Mouse (Mus musculus) MEL (cell line): ENCODE data around the gene Colca2. TPM values are rescaled to one million over a fixed set of nuclear protein-coding genes. Genes with fewer than 3 reads are reported as not detected.

ENCODE experiments used
- DNase-seq: peaks from one replicate; pipeline ENCODE4 v3.0.0; 2011; ENCODE audit warnings: low read depth, low spot score
- H3K27ac ChIP-seq: 2 replicates; pipeline ENCODE4 v1.5.1; 2012; ENCODE audit warnings: low read depth, mild to moderate bottlenecking, control low read depth, low read length, moderate library complexity; ENCODE audit not compliant: control insufficient read depth
- H3K27me3 ChIP-seq, 2 experiments: fragments of 150-350 bp in 1 of 2; sonication (generic) in 1 of 2; 2 replicates each; pipeline ENCODE4 v1.6.1; 2012; ENCODE audit warnings: low read length in 2 of 2, mild to moderate bottlenecking in 2 of 2, improper control_type of control experiment in 1 of 2, moderate library complexity in 1 of 2; ENCODE audit not compliant: insufficient read depth in 2 of 2, control insufficient read depth in 1 of 2
- H3K36me3 ChIP-seq, 2 experiments: 2 replicates each; pipeline ENCODE4 v1.6.1; 2012 to 2014; ENCODE audit warnings: low read length in 2 of 2, improper control_type of control experiment in 1 of 2, inconsistent platforms in 1 of 2, mild to moderate bottlenecking in 1 of 2; ENCODE audit not compliant: insufficient read depth in 2 of 2, control insufficient read depth in 1 of 2
- H3K4me1 ChIP-seq, 2 experiments: fragments of 150-350 bp in 1 of 2; sonication (generic) in 1 of 2; 2 replicates each; pipeline ENCODE4 v1.6.1; 2012; ENCODE audit warnings: low read length in 2 of 2, improper control_type of control experiment in 1 of 2, mild to moderate bottlenecking in 1 of 2; ENCODE audit not compliant: insufficient read depth in 2 of 2, control insufficient read depth in 1 of 2
- H3K4me3 ChIP-seq, 2 experiments: fragments of 150-350 bp in 1 of 2; sonication (generic) in 1 of 2; 2 replicates each; pipeline ENCODE4 v1.5.1; 2012; ENCODE audit warnings: low read depth in 2 of 2, low read length in 2 of 2, mild to moderate bottlenecking in 2 of 2, moderate library complexity in 2 of 2, control low read depth in 1 of 2, improper control_type of control experiment in 1 of 2; ENCODE audit not compliant: control insufficient read depth in 1 of 2, insufficient read depth in 1 of 2
- H3K79me2 ChIP-seq: 2 replicates; pipeline ENCODE4 v1.6.1; 2012; ENCODE audit warnings: mild to moderate bottlenecking, low read length, moderate library complexity; ENCODE audit not compliant: control insufficient read depth, poor library complexity, insufficient read depth
- H3K9ac ChIP-seq: 2 replicates; pipeline ENCODE4 v1.6.1; 2012; ENCODE audit warnings: low read depth, mild to moderate bottlenecking, control low read depth, low read length, moderate library complexity; ENCODE audit not compliant: control insufficient read depth, poor library complexity, severe bottlenecking
- H3K9me3 ChIP-seq: fragments of 150-350 bp; sonication (generic); replicated peaks from 2 replicates; pipeline ENCODE4 v1.6.1; 2012; ENCODE audit warnings: mild to moderate bottlenecking, low read length, improper control_type of control experiment, moderate library complexity; ENCODE audit not compliant: insufficient read depth
- BHLHE40 ChIP-seq: IDR thresholded peaks from 2 replicates; pipeline ENCODE4 v1.6.1; 2012; ENCODE audit warnings: low read depth, mild to moderate bottlenecking, inconsistent platforms, low read length, improper control_type of control experiment, borderline replicate concordance
- EP300 ChIP-seq, 2 experiments: IDR thresholded peaks; 2 replicates each; pipeline ENCODE4 v1.6.1; 2011; ENCODE audit warnings: improper control_type of control experiment in 2 of 2, low read length in 2 of 2, low read depth in 1 of 2, mild to moderate bottlenecking in 1 of 2
- ETS1 ChIP-seq: IDR thresholded peaks from 2 replicates; pipeline ENCODE4 v1.6.1; 2012; ENCODE audit warnings: low read depth, mild to moderate bottlenecking, inconsistent platforms, low read length, improper control_type of control experiment, moderate library complexity
- GATA1 ChIP-seq: IDR thresholded peaks from 2 replicates; pipeline ENCODE4 v1.6.1; 2011; ENCODE audit warnings: low read depth, low read length, improper control_type of control experiment
- JUND ChIP-seq: IDR thresholded peaks from 2 replicates; pipeline ENCODE4 v1.6.1; 2011; ENCODE audit warnings: low read depth, mild to moderate bottlenecking, improper control_type of control experiment, low read length
- KAT2A ChIP-seq: conservative IDR thresholded peaks from 2 replicates; pipeline ENCODE4 v1.6.1; 2012; ENCODE audit warnings: low read depth, low read length, improper control_type of control experiment, inconsistent platforms
- MAX ChIP-seq: IDR thresholded peaks from 2 replicates; pipeline ENCODE4 v1.6.1; 2011; ENCODE audit warnings: low read length, improper control_type of control experiment
- MAZ ChIP-seq: IDR thresholded peaks from 2 replicates; pipeline ENCODE4 v1.6.1; 2012; ENCODE audit warnings: low read depth, mild to moderate bottlenecking, inconsistent platforms, low read length, improper control_type of control experiment
- MXI1 ChIP-seq: IDR thresholded peaks from 2 replicates; pipeline ENCODE4 v1.6.1; 2011; ENCODE audit warnings: mild to moderate bottlenecking, low read depth, low read length, improper control_type of control experiment
- MYB ChIP-seq: IDR thresholded peaks from 2 replicates; pipeline ENCODE4 v1.6.1; 2011; ENCODE audit warnings: mild to moderate bottlenecking, low read depth, low read length, improper control_type of control experiment
- MYC ChIP-seq: IDR thresholded peaks from 2 replicates; pipeline ENCODE4 v1.6.1; 2011; ENCODE audit warnings: low read depth, mild to moderate bottlenecking, low read length, improper control_type of control experiment, moderate library complexity
- POLR2A ChIP-seq, 2 experiments: IDR thresholded peaks; 2 replicates each; pipeline ENCODE4 v1.6.1; 2011 to 2012; ENCODE audit warnings: low read length in 2 of 2, mild to moderate bottlenecking in 2 of 2, control low read depth in 1 of 2, improper control_type of control experiment in 1 of 2, low read depth in 1 of 2, moderate library complexity in 1 of 2; ENCODE audit not compliant: control insufficient read depth in 1 of 2, insufficient read depth in 1 of 2, poor library complexity in 1 of 2
- POLR2AphosphoS5 ChIP-seq: IDR thresholded peaks from 2 replicates; pipeline ENCODE4 v1.6.1; 2012; ENCODE audit warnings: low read depth, borderline replicate concordance, mild to moderate bottlenecking, inconsistent platforms, low read length, moderate library complexity, mixed read lengths
- RCOR1 ChIP-seq: IDR thresholded peaks from 2 replicates; pipeline ENCODE4 v1.6.1; 2012; ENCODE audit warnings: low read depth, mild to moderate bottlenecking, inconsistent platforms, low read length, improper control_type of control experiment
- TAL1 ChIP-seq: IDR thresholded peaks from 2 replicates; pipeline ENCODE4 v1.6.1; 2012; ENCODE audit warnings: mild to moderate bottlenecking, inconsistent platforms, low read length, moderate library complexity, mixed read lengths
- TCF12 ChIP-seq: IDR thresholded peaks from 2 replicates; pipeline ENCODE4 v1.6.1; 2014; ENCODE audit warnings: low read depth, mild to moderate bottlenecking, inconsistent platforms, low read length, improper control_type of control experiment, moderate library complexity
- UBTF ChIP-seq: IDR thresholded peaks from 2 replicates; pipeline ENCODE4 v1.6.1; 2012; ENCODE audit warnings: low read depth, mild to moderate bottlenecking, inconsistent platforms, low read length, improper control_type of control experiment, moderate library complexity, borderline replicate concordance; ENCODE audit not compliant: insufficient read depth
- USF1 ChIP-seq: IDR thresholded peaks from 2 replicates; pipeline ENCODE4 v1.6.1; 2014; ENCODE audit warnings: low read depth, mild to moderate bottlenecking, inconsistent platforms, low read length, improper control_type of control experiment, moderate library complexity
- polyA plus RNA-seq, 2 experiments: library from polyadenylated mRNA; stranded (reverse) in 1 of 2; unstranded in 1 of 2; fragments of >175 nt in 1 of 2; fragments of >200 nt in 1 of 2; gene quantifications; 2 replicates each; pipeline versions ENCODE4 v1.2.1 to v1.2.4; 2012; ENCODE audit warnings: low replicate concordance in 2 of 2, low read depth in 1 of 2; ENCODE audit not compliant: insufficient read length in 2 of 2, insufficient read depth in 1 of 2, missing spikeins in 1 of 2
- total RNA-seq: library from RNA; depleted of rRNA; stranded (reverse); fragments of 300-350 nt; gene quantifications from 2 replicates; pipeline ENCODE4 v1.2.3, GENCODE M21; 2012

Colca2 gene
- total and polyA plus RNA-seq, 3 experiments, result not detected

GRCm38 (mm10) chr9:51318246-51318645 is 39.9 kb upstream of the Colca2 start:
- DNase-seq, result no peak
- no peak overlapping the region for H3K9ac ChIP-seq
- H3K36me3 ChIP-seq, result peaks cover 0 to 75% of the 10 kb centered on the region in 2 experiments; a peak in 2 of 4 replicates
- H3K27me3 ChIP-seq, result no peaks in the 10 kb centered on the region
- peaks cover 59 to 67% of the 10 kb centered on the region in 2 experiments for H3K4me1 ChIP-seq
- H3K27ac ChIP-seq, result peak overlapping the region; percentile 5; the same call in 1 of the 2 replicates
- no peak for TF ChIP-seq POLR2A (IDR thresholded peaks at IDR 0.05; ENCODE audit: control insufficient read depth in 1 of 2, insufficient read depth in 1 of 2, low read depth in 1 of 2, low read length in 2 of 2, poor library complexity in 1 of 2)
- no peak for TF ChIP-seq GATA1
- H3K79me2 ChIP-seq, result no peaks in the 10 kb centered on the region
- no peaks in the 10 kb centered on the region for H3K9me3 ChIP-seq
- H3K4me3 ChIP-seq, result no peak overlapping the region

DNA sequence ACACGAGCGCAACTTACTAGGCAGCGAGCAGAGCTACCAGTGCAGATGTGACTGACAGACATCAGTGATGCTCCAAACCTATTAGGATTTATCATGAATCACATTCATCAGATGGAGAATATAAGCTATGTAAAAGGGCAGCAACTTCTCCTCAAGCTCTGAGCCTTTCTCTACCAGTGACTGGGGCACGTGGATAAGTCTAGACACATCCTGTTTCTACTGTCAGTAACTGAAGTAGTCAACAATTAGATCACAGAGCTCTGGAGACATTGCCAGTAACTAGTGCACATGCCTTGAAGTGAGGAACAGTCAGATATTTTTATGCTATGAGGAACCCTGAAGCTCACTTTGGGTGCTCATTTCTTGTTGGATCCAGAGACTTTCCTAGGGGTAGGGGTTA is 39.0 kb upstream of the Colca2 start:
- Histone ChIP-seq H3K79me2 (no peaks in the 10 kb centered on the region), H3K4me1 (peaks cover 62 to 72% of the 10 kb centered on the region in 2 experiments), H3K4me3 (no peak overlapping the region), H3K27me3 (no peaks in the 10 kb centered on the region), H3K36me3 (peaks cover 0 to 78% of the 10 kb centered on the region in 2 experiments; a peak in 2 of 4 replicates), H3K9ac (no peak overlapping the region), H3K9me3 (no peaks in the 10 kb centered on the region), H3K27ac (peak overlapping the region; percentile 50)
- DNase-seq, result peak; percentile 64
- TF ChIP-seq MYC (0 out of 2 replicates have a peak, but pooled peaks have one; percentile 35), KAT2A (no peak), MAZ (no peak), MAX (peak; percentile 83), USF1 (peak; percentile 64; the same call in 1 of the 2 replicates), EP300 (IDR thresholded peaks at IDR 0.05; ENCODE audit: low read depth in 1 of 2, low read length in 2 of 2) (peak; percentile 34 to 61; a peak in 3 of 4 replicates), TAL1 (no peak), BHLHE40 (peak; percentile 63; the same call in 1 of the 2 replicates), RCOR1 (no peak), JUND (no peak), TCF12 (peak; percentile 20; the same call in 1 of the 2 replicates), POLR2A (IDR thresholded peaks at IDR 0.05; ENCODE audit: control insufficient read depth in 1 of 2, insufficient read depth in 1 of 2, low read depth in 1 of 2, low read length in 2 of 2, poor library complexity in 1 of 2) (no peak), ETS1 (peak; percentile 45; the same call in 1 of the 2 replicates), MYB (0 out of 2 replicates have a peak, but pooled peaks have one; percentile 19), UBTF (no peak), MXI1 (peak; percentile 69), POLR2AphosphoS5 (no peak)
